Mouse (Mus musculus): ENCODE data around the gene Krtdap. TPM values are rescaled to one million over a fixed set of nuclear protein-coding genes. Genes with fewer than 3 reads are reported as not detected.

The Krtdap gene
- total RNA-seq, 1 experiment: 4.9 TPM

DNA sequence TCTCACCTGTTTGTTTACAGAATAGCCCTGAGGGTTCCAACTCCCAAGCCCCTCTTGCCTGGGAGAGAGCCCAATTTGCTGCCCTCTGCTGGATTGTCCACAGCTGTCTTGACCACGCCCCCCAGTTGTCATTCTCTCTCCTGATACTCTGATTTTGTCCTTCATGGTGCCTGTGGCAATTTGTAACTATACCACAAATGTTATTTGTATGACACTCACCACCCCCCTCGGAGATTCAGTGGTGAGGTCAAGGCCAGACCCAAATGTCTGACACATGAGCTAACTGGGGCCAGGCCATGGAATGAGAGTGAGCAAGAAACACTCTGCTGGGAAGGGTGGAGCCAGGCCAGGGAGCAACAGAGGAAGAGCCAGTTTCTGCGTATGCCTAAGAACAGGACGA, 28.8 kb upstream of the Krtdap start:
- TF ChIP-seq HCFC1 (IDR thresholded peaks at IDR 0.05; ENCODE audit: borderline replicate concordance, insufficient read depth, low read length) (no peak), ZC3H11A (IDR thresholded peaks at IDR 0.05; ENCODE audit: borderline replicate concordance, low read depth, low read length) (no peak), ZNF384 (IDR thresholded peaks at IDR 0.05; ENCODE audit: low read depth, low read length) (no peak), CHD2 (IDR thresholded peaks at IDR 0.05; ENCODE audit: low read depth, low read length) (no peak), MAFK (IDR thresholded peaks at IDR 0.05; ENCODE audit: insufficient read depth, low read depth, low read length) (no peak)
- in situ Hi-C loops (cut with MboI; ENCODE audit: low sequenced_read_pairs in 2 of 2, unreplicated experiment in 2 of 2): no loop called here
- no peak for DNase-seq (ENCODE audit: low read depth, low spot score)

DNA sequence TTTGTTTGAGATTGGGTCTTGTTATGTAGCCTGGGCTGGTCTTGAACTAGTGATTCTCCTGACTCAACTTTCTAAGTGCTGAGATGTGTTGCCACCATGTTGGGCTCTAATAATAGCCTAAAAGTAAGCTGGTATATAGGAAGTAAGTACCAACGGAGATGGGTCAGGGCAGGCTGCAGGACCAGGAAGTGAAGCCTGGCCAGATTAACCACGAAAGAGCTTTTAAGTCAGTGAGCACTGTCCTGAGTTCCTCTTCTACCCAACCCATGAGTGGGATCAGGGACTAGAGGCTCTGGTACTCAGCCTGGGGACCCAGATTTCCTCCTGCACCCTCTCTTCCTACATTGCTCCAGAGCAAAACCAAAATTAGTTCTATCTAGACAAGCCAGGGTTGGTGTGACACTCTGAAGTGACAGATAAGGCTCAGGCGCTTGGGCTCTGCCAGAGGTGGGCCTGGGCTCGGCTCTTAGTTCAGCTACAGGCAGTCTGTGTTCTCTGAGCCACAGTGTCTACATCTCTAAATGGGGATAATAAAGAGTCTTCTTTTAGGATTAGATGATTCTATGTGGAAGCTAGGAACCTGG, 25.8 kb upstream of the Krtdap start:
- no peaks in the 10 kb centered on the region for H3K9me3 ChIP-seq (ENCODE audit: control insufficient read depth, insufficient read depth, low read depth, low read length)
- in situ Hi-C loops (cut with MboI; ENCODE audit: low sequenced_read_pairs in 2 of 2, unreplicated experiment in 2 of 2): no loop called here
- no peaks in the 10 kb centered on the region for H3K36me3 ChIP-seq (ENCODE audit: control insufficient read depth, insufficient read depth, low read length, poor library complexity, severe bottlenecking)
- H3K9ac ChIP-seq (ENCODE audit: insufficient read depth, low read depth, low read length, poor library complexity, severe bottlenecking): no peak overlapping the region
- no peak for TF ChIP-seq HCFC1 (IDR thresholded peaks at IDR 0.05; ENCODE audit: borderline replicate concordance, insufficient read depth, low read length)
- no peak for TF ChIP-seq ZC3H11A (IDR thresholded peaks at IDR 0.05; ENCODE audit: borderline replicate concordance, low read depth, low read length)
- no peak for TF ChIP-seq ZNF384 (IDR thresholded peaks at IDR 0.05; ENCODE audit: low read depth, low read length)
- no peak for TF ChIP-seq MAFK (IDR thresholded peaks at IDR 0.05; ENCODE audit: insufficient read depth, low read depth, low read length)
- TF ChIP-seq CHD2 (IDR thresholded peaks at IDR 0.05; ENCODE audit: low read depth, low read length): no peak
- no peak overlapping the region for H3K27ac ChIP-seq (ENCODE audit: insufficient read depth, low read depth, low read length, poor library complexity, severe bottlenecking)
- H3K4me1 ChIP-seq (ENCODE audit: control insufficient read depth in 2 of 2, insufficient read depth in 2 of 2, low read length in 2 of 2, poor library complexity in 1 of 2): peaks cover 0 to 11% of the 10 kb centered on the region in 2 experiments; a peak in 1 of 4 replicates
- no peak for DNase-seq (ENCODE audit: low read depth, low spot score)
- H3K4me3 ChIP-seq (ENCODE audit: insufficient read depth in 1 of 2, low read depth in 1 of 2, low read length in 2 of 2, poor library complexity in 1 of 2, severe bottlenecking in 1 of 2): no peak overlapping the region

More for the DNA sequence above, 28.8 kb upstream of the Krtdap start:
- Histone ChIP-seq H3K4me1 (ENCODE audit: control insufficient read depth in 2 of 2, insufficient read depth in 2 of 2, low read length in 2 of 2, poor library complexity in 1 of 2) (peaks cover 0 to 7% of the 10 kb centered on the region in 2 experiments; a peak in 1 of 4 replicates), H3K9ac (ENCODE audit: insufficient read depth, low read depth, low read length, poor library complexity, severe bottlenecking) (no peak overlapping the region), H3K27ac (ENCODE audit: insufficient read depth, low read depth, low read length, poor library complexity, severe bottlenecking) (no peak overlapping the region), H3K9me3 (ENCODE audit: control insufficient read depth, insufficient read depth, low read depth, low read length) (no peaks in the 10 kb centered on the region), H3K4me3 (ENCODE audit: insufficient read depth in 1 of 2, low read depth in 1 of 2, low read length in 2 of 2, poor library complexity in 1 of 2, severe bottlenecking in 1 of 2) (no peak overlapping the region), H3K36me3 (ENCODE audit: control insufficient read depth, insufficient read depth, low read length, poor library complexity, severe bottlenecking) (no peaks in the 10 kb centered on the region)

DNA sequence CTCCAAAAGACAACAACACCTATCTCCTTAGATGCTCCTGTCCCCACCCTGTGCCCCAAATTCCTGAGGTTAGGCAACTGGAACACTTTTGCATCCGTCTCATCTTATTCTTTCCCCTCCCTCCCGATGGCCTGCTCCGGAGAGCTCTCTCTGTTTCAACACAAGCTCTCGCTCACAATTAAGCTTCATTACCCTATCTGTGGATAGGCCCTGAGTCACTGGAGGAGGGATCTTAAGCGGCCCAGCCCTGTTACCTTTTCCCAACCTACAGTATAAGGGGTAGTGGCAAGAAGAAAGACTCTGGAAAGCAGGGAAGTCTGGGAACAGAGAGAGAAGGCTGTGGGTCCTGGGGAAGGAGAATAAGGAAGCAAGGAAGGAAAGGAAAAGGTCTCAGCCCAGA, 24.2 kb upstream of the Krtdap start, which contains the start of gene Dmkn:
TSS of gene Dmkn (plus strand) at position 301 of the 400 bp plus-strand sequence.
- Histone ChIP-seq H3K36me3 (ENCODE audit: control insufficient read depth, insufficient read depth, low read length, poor library complexity, severe bottlenecking) (no peaks in the 10 kb centered on the region), H3K9me3 (ENCODE audit: control insufficient read depth, insufficient read depth, low read depth, low read length) (no peaks in the 10 kb centered on the region), H3K27ac (ENCODE audit: insufficient read depth, low read depth, low read length, poor library complexity, severe bottlenecking) (no peak within 1 kb of the TSS), H3K9ac (ENCODE audit: insufficient read depth, low read depth, low read length, poor library complexity, severe bottlenecking) (no peak within 1 kb of the TSS), H3K4me1 (ENCODE audit: control insufficient read depth in 2 of 2, insufficient read depth in 2 of 2, low read length in 2 of 2, poor library complexity in 1 of 2) (peaks cover 0 to 15% of the 10 kb centered on the region in 2 experiments; a peak in 2 of 4 replicates), H3K4me3 (ENCODE audit: insufficient read depth in 1 of 2, low read depth in 1 of 2, low read length in 2 of 2, poor library complexity in 1 of 2, severe bottlenecking in 1 of 2) (no peak within 1 kb of the TSS)
- in situ Hi-C loops (cut with MboI; ENCODE audit: low sequenced_read_pairs in 2 of 2, unreplicated experiment in 2 of 2): no loop called here
- DNase-seq (ENCODE audit: low read depth, low spot score): no peak
- TF ChIP-seq HCFC1 (IDR thresholded peaks at IDR 0.05; ENCODE audit: borderline replicate concordance, insufficient read depth, low read length): no peak
- TF ChIP-seq ZNF384 (IDR thresholded peaks at IDR 0.05; ENCODE audit: low read depth, low read length): no peak
- TF ChIP-seq MAFK (IDR thresholded peaks at IDR 0.05; ENCODE audit: insufficient read depth, low read depth, low read length): no peak
- TF ChIP-seq ZC3H11A (IDR thresholded peaks at IDR 0.05; ENCODE audit: borderline replicate concordance, low read depth, low read length): no peak
- no peak for TF ChIP-seq CHD2 (IDR thresholded peaks at IDR 0.05; ENCODE audit: low read depth, low read length)

DNA sequence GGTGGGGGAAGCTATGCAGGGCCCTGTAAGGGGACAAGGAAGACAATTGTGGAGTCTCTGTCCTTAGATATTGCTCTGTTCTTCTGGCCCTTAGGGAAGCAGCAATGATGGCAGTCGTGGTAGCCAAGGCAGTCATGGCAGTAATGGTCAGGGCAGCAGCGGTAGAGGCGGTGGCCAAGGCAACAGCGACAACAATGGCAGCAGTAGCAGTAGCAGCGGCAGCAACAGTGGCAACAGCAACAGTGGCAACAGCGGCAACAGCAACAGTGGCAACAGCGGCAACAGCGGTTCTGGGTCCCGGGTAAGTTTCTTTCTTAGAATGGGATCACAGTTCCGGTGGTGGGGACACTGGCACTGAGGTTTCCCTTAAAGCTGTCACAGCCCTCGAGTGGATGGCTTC, 22.5 kb upstream of the Krtdap start:
- no peak for DNase-seq (ENCODE audit: low read depth, low spot score)
- Histone ChIP-seq H3K27ac (ENCODE audit: insufficient read depth, low read depth, low read length, poor library complexity, severe bottlenecking) (no peak overlapping the region), H3K4me3 (ENCODE audit: insufficient read depth in 1 of 2, low read depth in 1 of 2, low read length in 2 of 2, poor library complexity in 1 of 2, severe bottlenecking in 1 of 2) (no peak overlapping the region), H3K36me3 (ENCODE audit: control insufficient read depth, insufficient read depth, low read length, poor library complexity, severe bottlenecking) (no peaks in the 10 kb centered on the region), H3K4me1 (ENCODE audit: control insufficient read depth in 2 of 2, insufficient read depth in 2 of 2, low read length in 2 of 2, poor library complexity in 1 of 2) (peaks cover 0 to 15% of the 10 kb centered on the region in 2 experiments; a peak in 2 of 4 replicates), H3K9me3 (ENCODE audit: control insufficient read depth, insufficient read depth, low read depth, low read length) (no peaks in the 10 kb centered on the region), H3K9ac (ENCODE audit: insufficient read depth, low read depth, low read length, poor library complexity, severe bottlenecking) (no peak overlapping the region)
- TF ChIP-seq ZNF384 (IDR thresholded peaks at IDR 0.05; ENCODE audit: low read depth, low read length): no peak
- no peak for TF ChIP-seq MAFK (IDR thresholded peaks at IDR 0.05; ENCODE audit: insufficient read depth, low read depth, low read length)
- no peak for TF ChIP-seq CHD2 (IDR thresholded peaks at IDR 0.05; ENCODE audit: low read depth, low read length)
- no peak for TF ChIP-seq ZC3H11A (IDR thresholded peaks at IDR 0.05; ENCODE audit: borderline replicate concordance, low read depth, low read length)
- no peak for TF ChIP-seq HCFC1 (IDR thresholded peaks at IDR 0.05; ENCODE audit: borderline replicate concordance, insufficient read depth, low read length)
- in situ Hi-C loops (cut with MboI; ENCODE audit: low sequenced_read_pairs in 2 of 2, unreplicated experiment in 2 of 2): no loop called here
